Mouse (Mus musculus) kidney, postnatal 0 days (tissue): ENCODE results near the gene Rbm45. TPM values are rescaled to one million over a fixed set of nuclear protein-coding genes. Genes with fewer than 3 reads are reported as not detected.

ENCODE experiments used
- ATAC-seq: fragments of 200-750 bp; cut with Nextera tagmentation; replicated peaks from 2 replicates; pipeline ENCODE4 v1.8.0; 2017; ENCODE audit warnings: low read depth, moderate number of reproducible peaks, moderate TSS enrichment, moderate library complexity; ENCODE audit not compliant: low FRiP score
- DNase-seq: peaks from one replicate; pipeline ENCODE4 v3.0.0-alpha.2; 2016; ENCODE audit warnings: low spot score
- H3K27ac ChIP-seq: fragments of 300-500 bp; sonication (generic); 2 replicates; pipeline ENCODE4 v1.5.1; 2014; ENCODE audit warnings: mild to moderate bottlenecking
- H3K27me3 ChIP-seq: fragments of 300-500 bp; sonication (generic); 2 replicates; pipeline ENCODE4 v1.6.1; 2014; ENCODE audit warnings: low read length, mixed read lengths; ENCODE audit not compliant: insufficient read depth
- H3K36me3 ChIP-seq: fragments of 300-500 bp; sonication (generic); 2 replicates; pipeline ENCODE4 v1.6.1; 2014; ENCODE audit warnings: low read length, mixed read lengths; ENCODE audit not compliant: insufficient read depth
- H3K4me1 ChIP-seq: fragments of 300-500 bp; sonication (generic); replicated peaks from 2 replicates; pipeline ENCODE4 v1.6.1; 2014; ENCODE audit warnings: antibody characterized with exemption, low read length, mixed read lengths; ENCODE audit not compliant: insufficient read depth
- H3K4me2 ChIP-seq: fragments of 300-500 bp; sonication (generic); 2 replicates; pipeline ENCODE4 v1.6.1; 2014; ENCODE audit warnings: mild to moderate bottlenecking, low read length, moderate library complexity, mixed read lengths
- H3K4me3 ChIP-seq: fragments of 300-500 bp; sonication (generic); replicated peaks from 2 replicates; pipeline ENCODE4 v1.5.1; 2014; ENCODE audit warnings: low read depth, low read length
- H3K9ac ChIP-seq: fragments of 300-500 bp; sonication (generic); 2 replicates; pipeline ENCODE4 v1.6.1; 2014; ENCODE audit warnings: low read depth, low read length
- H3K9me3 ChIP-seq: fragments of 300-500 bp; sonication (generic); replicated peaks from 2 replicates; pipeline ENCODE4 v1.6.1; 2016; ENCODE audit warnings: low read length, inconsistent platforms, mixed read lengths
- CTCF ChIP-seq: IDR thresholded peaks from 2 replicates; pipeline ENCODE4 v1.5.1; 2016; ENCODE audit warnings: antibody characterized with exemption, low read depth, mild to moderate bottlenecking, moderate library complexity
- WGBS: fragments of 180-500 bp; shearing (Covaris S2); extraction: QIAGEN DNeasy Blood & Tissue Kit; methylation state at CpG from one replicate; pipeline ENCODE4 v1.1.7; 2014; 5-methylcytosine and 5-hydroxymethylcytosine counted together
- polyA plus RNA-seq: library from polyadenylated mRNA; unstranded; fragments of >200 nt; fragmentation: Nextera tagmentation; extraction: Ambion mirVana; gene quantifications from 2 replicates; pipeline ENCODE4 v1.2.1, GENCODE M21; 2015

The Rbm45 gene
- polyA plus RNA-seq, 1 experiment from 2014 or later = 19.4 TPM

DNA sequence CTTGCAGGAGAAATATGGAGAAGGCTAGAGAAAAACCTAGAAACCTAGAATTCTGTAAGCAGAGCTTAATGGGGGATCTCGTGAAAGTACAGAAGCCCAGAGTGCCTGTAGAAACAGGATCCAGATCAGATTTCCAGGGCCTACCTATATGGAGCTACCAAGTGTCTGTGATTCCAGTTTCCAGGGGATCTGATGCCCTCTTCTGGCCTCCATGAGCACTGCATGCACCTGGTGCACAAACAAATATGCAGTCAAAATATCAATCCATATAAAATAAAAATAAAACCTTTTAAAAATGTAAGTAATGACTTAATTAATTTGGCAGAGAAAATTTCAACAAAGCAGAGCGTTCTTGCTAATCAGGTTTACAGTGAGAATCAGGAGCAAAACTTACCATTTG, 7.7 kb upstream of the Rbm45 start:
- 43% methylated on average over 2 of the region's 2 CpGs for WGBS
- Histone ChIP-seq H3K9me3 (no peaks in the 10 kb centered on the region), H3K4me3 (no peak overlapping the region), H3K4me2 (no peak overlapping the region), H3K9ac (no peak overlapping the region), H3K27ac (no peak overlapping the region), H3K36me3 (no peaks in the 10 kb centered on the region), H3K27me3 (no peaks in the 10 kb centered on the region), H3K4me1 (no peaks in the 10 kb centered on the region)
- peak; percentile 57 for DNase-seq
- TF ChIP-seq CTCF = peak; percentile 80
- ATAC-seq = no peak

DNA sequence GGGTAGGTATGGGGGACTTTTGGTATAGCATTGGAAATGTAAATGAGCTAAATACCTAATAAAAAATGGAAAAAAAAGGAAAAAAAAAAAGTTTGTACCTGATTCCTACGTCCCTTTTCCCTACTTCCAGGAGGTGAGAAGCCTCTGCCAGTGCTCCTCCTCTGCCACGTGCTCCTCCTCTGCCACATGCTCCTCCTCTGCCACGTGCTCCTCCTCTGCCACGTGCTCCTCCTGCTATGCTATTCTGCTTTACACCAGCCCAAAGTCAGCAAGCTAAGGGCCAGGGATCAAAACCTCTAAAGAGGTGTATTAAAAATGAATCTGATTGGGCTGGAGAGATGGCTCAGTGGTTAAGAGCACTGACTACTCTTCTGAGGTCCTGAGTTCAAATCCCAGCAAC, 4.0 kb upstream of the Rbm45 start:
- H3K27ac ChIP-seq = no peak overlapping the region
- no peak overlapping the region for H3K9ac ChIP-seq
- TF ChIP-seq CTCF = no peak
- no peaks in the 10 kb centered on the region for H3K27me3 ChIP-seq
- no peak for ATAC-seq
- H3K4me1 ChIP-seq = no peaks in the 10 kb centered on the region
- H3K36me3 ChIP-seq = no peaks in the 10 kb centered on the region
- H3K4me2 ChIP-seq = no peak overlapping the region
- 75% methylated on average over 4 of the region's 4 CpGs for WGBS
- no peak for DNase-seq
- H3K4me3 ChIP-seq = no peak overlapping the region
- no peaks in the 10 kb centered on the region for H3K9me3 ChIP-seq

DNA sequence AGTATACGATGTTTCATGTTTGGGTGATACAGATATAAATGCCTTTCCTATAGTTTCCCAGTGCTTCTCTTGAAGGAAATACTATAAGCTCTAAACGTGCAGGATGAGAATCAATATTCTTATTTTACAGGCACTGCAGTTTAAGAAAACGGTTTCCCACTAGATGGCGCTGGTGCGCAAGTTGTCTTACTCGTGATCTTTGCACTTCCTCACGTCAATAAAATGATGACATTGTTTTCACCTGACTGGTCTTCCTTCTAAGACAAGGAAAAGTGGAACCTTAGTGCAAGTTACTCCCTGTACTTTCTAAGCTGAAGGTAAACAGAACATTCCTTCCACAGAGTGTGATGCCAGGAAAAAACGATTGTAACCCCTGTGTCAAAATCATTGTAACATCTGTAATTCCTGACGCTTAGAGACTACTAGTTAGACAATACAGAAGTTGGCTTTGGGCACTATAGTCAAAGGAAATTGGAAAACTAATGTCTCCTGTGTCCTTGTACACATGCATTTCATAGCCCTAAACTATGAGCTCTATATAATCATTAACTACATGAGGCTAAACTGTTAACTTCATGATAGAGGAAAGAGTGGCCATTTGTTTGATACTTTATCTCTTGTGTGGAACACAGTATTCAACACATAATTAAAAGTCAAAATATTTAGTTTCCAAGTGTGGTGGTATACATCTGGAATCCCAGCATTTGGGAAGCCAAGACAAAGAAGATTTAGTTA, 2.4 kb upstream of the Rbm45 start:
- peak; percentile 97 for TF ChIP-seq CTCF
- WGBS = 16% methylated on average over 9 of the region's 9 CpGs
- Histone ChIP-seq H3K27me3 (no peaks in the 10 kb centered on the region), H3K36me3 (peaks cover 4% of the 10 kb centered on the region; the same call in 1 of the 2 replicates), H3K9ac (no peak overlapping the region), H3K4me2 (no peak overlapping the region), H3K9me3 (no peaks in the 10 kb centered on the region), H3K4me1 (no peaks in the 10 kb centered on the region), H3K4me3 (no peak overlapping the region), H3K27ac (no peak overlapping the region)
- ATAC-seq = no peak
- peak; percentile 81 for DNase-seq

DNA sequence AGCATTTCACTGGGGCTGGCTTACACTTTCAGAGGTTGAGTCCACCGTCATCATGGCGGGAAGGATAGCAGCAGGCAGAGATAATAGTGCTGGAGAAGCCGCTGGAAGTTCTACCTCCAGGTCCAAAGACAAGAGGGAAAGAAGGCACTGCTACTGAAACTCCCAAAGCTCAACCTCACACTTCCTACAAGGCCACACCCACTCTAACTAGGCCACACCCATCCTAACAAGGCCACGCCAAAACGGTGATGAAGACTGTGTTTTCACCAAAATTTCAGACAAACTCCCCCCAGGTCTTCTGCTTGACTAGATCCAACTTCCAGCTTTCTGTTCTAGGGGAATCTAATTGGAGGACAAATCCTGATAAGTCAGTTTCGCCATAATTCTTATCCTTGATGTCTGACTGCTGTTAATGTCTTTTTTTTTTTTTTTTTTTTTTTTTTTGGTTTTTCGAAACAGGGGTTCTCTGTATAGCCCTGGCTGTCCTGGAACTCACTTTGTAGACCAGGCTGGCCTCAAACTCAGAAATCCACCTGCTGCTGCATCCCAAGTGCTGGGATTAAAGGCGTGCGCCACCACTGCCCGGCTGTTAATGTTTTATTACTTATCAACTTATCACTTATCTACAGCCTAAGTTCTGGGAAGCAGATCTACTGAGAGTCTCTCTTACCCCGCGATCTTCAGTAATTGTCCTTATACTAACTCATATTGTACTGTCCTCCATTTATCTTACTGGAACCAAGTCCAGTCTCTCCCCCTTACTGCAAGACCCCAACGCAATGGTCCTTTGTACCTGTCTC, 723 bp upstream of the Rbm45 start:
- TF ChIP-seq CTCF = no peak
- ATAC-seq (no peak), DNase-seq (no peak)
- Histone ChIP-seq H3K27me3 (no peaks in the 10 kb centered on the region), H3K9me3 (no peaks in the 10 kb centered on the region), H3K27ac (no peak overlapping the region), H3K4me1 (no peaks in the 10 kb centered on the region), H3K36me3 (peaks cover 11% of the 10 kb centered on the region; the same call in 1 of the 2 replicates), H3K4me2 (no peak overlapping the region), H3K4me3 (no peak overlapping the region), H3K9ac (0 out of 2 replicates have a peak overlapping the region, but pooled peaks have one; percentile 23)
- WGBS = 72% methylated on average over 13 of the region's 13 CpGs

DNA sequence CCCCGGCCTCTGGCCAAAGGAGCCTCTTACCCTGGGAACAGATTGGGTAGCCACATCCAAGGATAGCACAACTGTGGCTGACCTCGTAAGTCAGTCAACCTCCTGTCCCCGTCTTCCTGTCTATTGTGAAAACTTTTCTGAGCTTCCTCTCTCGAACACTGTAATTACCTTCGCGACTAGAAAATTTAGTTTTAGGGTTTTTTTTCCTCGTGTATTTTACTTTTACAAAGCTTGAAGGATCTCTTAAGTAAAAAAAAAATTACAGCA, 805 bp downstream of the Rbm45 start:
- Histone ChIP-seq H3K4me2 (peak overlapping the region; percentile 92), H3K27ac (no peak overlapping the region), H3K27me3 (no peaks in the 10 kb centered on the region), H3K36me3 (peaks cover 19% of the 10 kb centered on the region; the same call in 1 of the 2 replicates), H3K9ac (peak overlapping the region; percentile 85), H3K4me3 (peak overlapping the region; percentile 94), H3K9me3 (no peaks in the 10 kb centered on the region), H3K4me1 (no peaks in the 10 kb centered on the region)
- no peak; the same call in 1 of the 2 replicates for ATAC-seq
- TF ChIP-seq CTCF = no peak
- peak; percentile 13 for DNase-seq
- WGBS = 2% methylated on average over 7 of the region's 7 CpGs

DNA sequence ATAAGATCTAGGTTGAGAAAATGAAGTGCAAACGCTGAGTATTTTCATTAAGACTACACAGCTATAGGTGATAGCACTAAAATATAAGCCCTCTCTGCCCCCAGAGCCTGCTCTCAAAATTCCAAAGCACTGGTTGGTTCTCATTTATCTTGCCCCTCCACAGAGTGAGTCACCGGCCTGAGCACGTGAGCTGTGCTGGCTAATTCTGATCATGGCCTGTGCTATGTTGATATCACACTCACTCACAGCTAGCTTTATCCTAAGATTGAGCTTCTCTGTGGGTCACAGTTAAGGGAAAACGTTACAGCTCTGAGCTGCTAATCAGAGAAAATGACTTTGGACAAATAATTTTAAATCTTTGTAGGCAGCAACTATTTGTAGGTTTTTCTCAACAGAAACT, 2.5 kb downstream of the Rbm45 start:
- no peak for DNase-seq
- Histone ChIP-seq H3K4me3 (no peak overlapping the region), H3K4me2 (no peak overlapping the region), H3K27me3 (no peaks in the 10 kb centered on the region), H3K36me3 (peaks cover 25% of the 10 kb centered on the region; the same call in 1 of the 2 replicates), H3K9ac (no peak overlapping the region), H3K4me1 (no peaks in the 10 kb centered on the region), H3K9me3 (no peaks in the 10 kb centered on the region), H3K27ac (no peak overlapping the region)
- TF ChIP-seq CTCF = no peak
- no peak for ATAC-seq
- 84% methylated on average over 4 of the region's 4 CpGs for WGBS
